Mouse (Mus musculus): Measurements from ENCODE around the gene Vps16.

GRCm38 (mm10) chr2:130390993-130391625 lies 33.0 kb upstream of the Vps16 start:
- no peak for TF ChIP-seq GATA1 (IDR thresholded peaks at IDR 0.05; ENCODE audit: low read length)
- TF ChIP-seq TAL1 (IDR thresholded peaks at IDR 0.05; ENCODE audit: low read length) = no peak

Measured in erythroblast, embryonic 14.5 days (primary cell).